Mouse (Mus musculus) liver, postnatal 0 days (tissue): Measurements from ENCODE around the gene Cntfr. TPM values are rescaled to one million over a fixed set of nuclear protein-coding genes. Genes with fewer than 3 reads are reported as not detected.
"Not testable (repeated sequence)": the region's sequence is repeated elsewhere in the genome, so short reads cannot be mapped to it uniquely, and the experiment has no call there.

ENCODE experiments used
- ATAC-seq: fragments of 200-750 bp; cut with Nextera tagmentation; 2 replicates; pipeline ENCODE4 v1.8.0; 2017; ENCODE audit warnings: mild to moderate bottlenecking, moderate library complexity
- DNase-seq: peaks from one replicate; pipeline ENCODE4 v3.0.0-alpha.2; 2016
- H3K27ac ChIP-seq: fragments of 300-500 bp; sonication (generic); 2 replicates; pipeline ENCODE4 v1.5.1; 2014; ENCODE audit warnings: antibody characterized with exemption, moderate library complexity, mild to moderate bottlenecking, low read depth
- H3K27me3 ChIP-seq: fragments of 300-500 bp; sonication (generic); 2 replicates; pipeline ENCODE4 v1.6.1; 2014; ENCODE audit warnings: low read length, control low read depth, mixed read lengths; ENCODE audit not compliant: insufficient read depth
- H3K36me3 ChIP-seq: fragments of 300-500 bp; sonication (generic); replicated peaks from 2 replicates; pipeline ENCODE4 v1.6.1; 2014; ENCODE audit warnings: mild to moderate bottlenecking, control low read depth, low read length, moderate library complexity, mixed read lengths; ENCODE audit not compliant: insufficient read depth
- H3K4me1 ChIP-seq: fragments of 300-500 bp; sonication (generic); 2 replicates; pipeline ENCODE4 v1.6.1; 2014; ENCODE audit warnings: antibody characterized with exemption, mild to moderate bottlenecking, control low read depth; ENCODE audit not compliant: insufficient read depth
- H3K4me2 ChIP-seq: fragments of 300-500 bp; sonication (generic); 2 replicates; pipeline ENCODE4 v1.6.1; 2014; ENCODE audit warnings: low read depth, mild to moderate bottlenecking, low read length, moderate library complexity, mixed read lengths
- H3K4me3 ChIP-seq: fragments of 300-500 bp; sonication (generic); 2 replicates; pipeline ENCODE4 v1.5.1; 2014; ENCODE audit warnings: low read depth, low read length
- H3K9ac ChIP-seq: fragments of 300-500 bp; sonication (generic); replicated peaks from 2 replicates; pipeline ENCODE4 v1.6.1; 2014; ENCODE audit warnings: mild to moderate bottlenecking, moderate library complexity
- H3K9me3 ChIP-seq: fragments of 300-500 bp; sonication (generic); 2 replicates; pipeline ENCODE4 v1.6.1; 2016; ENCODE audit warnings: mild to moderate bottlenecking, control low read depth, low read length, mixed read lengths
- CTCF ChIP-seq: sonication (generic); IDR thresholded peaks from 2 replicates; pipeline ENCODE4 v1.5.1; 2016; ENCODE audit warnings: antibody characterized with exemption, low read depth
- EP300 ChIP-seq: IDR thresholded peaks from 2 replicates; pipeline ENCODE4 v1.6.1; 2016; ENCODE audit warnings: antibody characterized with exemption, low read depth, mild to moderate bottlenecking
- WGBS: fragments of 180-500 bp; shearing (Covaris S2); extraction: QIAGEN DNeasy Blood & Tissue Kit; methylation state at CpG from one replicate; pipeline ENCODE4 v1.1.7; 2014; ENCODE audit not compliant: insufficient replicate concordance; 5-methylcytosine and 5-hydroxymethylcytosine counted together
- polyA plus RNA-seq: library from polyadenylated mRNA; unstranded; fragments of >200 nt; fragmentation: Nextera tagmentation; extraction: Ambion mirVana; gene quantifications from 2 replicates; pipeline ENCODE4 v1.2.1, GENCODE M21; 2015

Cntfr gene
- polyA plus RNA-seq, 1 experiment from 2014 or later = 0.29 TPM

GRCm38 (mm10) chr4:41684131-41684930, 12.6 kb downstream of the Cntfr start:
- H3K9ac ChIP-seq, H3K9me3 ChIP-seq, H3K4me1 ChIP-seq, H3K4me2 ChIP-seq, DNase-seq, H3K27ac ChIP-seq, H3K36me3 ChIP-seq, H3K4me3 ChIP-seq, ATAC-seq: not testable (repeated sequence)
- H3K27me3 ChIP-seq = peaks cover 17% of the 10 kb centered on the region; the same call in 1 of the 2 replicates
- WGBS = 13% methylated on average over 14 of the region's 27 CpGs

- not testable (repeated sequence) for H3K4me1 ChIP-seq, H3K27ac ChIP-seq, H3K9me3 ChIP-seq, H3K4me2 ChIP-seq, H3K9ac ChIP-seq, ATAC-seq, H3K4me3 ChIP-seq, DNase-seq, H3K36me3 ChIP-seq
- peaks cover 17% of the 10 kb centered on the region; the same call in 1 of the 2 replicates for H3K27me3 ChIP-seq
- WGBS = 0% methylated on average over 1 of the region's 27 CpGs
These were observed 13.6 kb downstream of the Cntfr start for GRCm38 (mm10) chr4:41683303-41683702.

GRCm38 (mm10) chr4:41682789-41683188, 14.1 kb downstream of the Cntfr start:
- Histone ChIP-seq H3K4me1 (no peaks in the 10 kb centered on the region), H3K27ac (no peak overlapping the region), H3K9me3 (no peaks in the 10 kb centered on the region), H3K9ac (no peak overlapping the region), H3K36me3 (no peaks in the 10 kb centered on the region), H3K4me3 (no peak overlapping the region), H3K4me2 (no peak overlapping the region), H3K27me3 (peaks cover 17% of the 10 kb centered on the region; the same call in 1 of the 2 replicates)
- ATAC-seq (no peak), DNase-seq (no peak)
- 25% methylated on average over 6 of the region's 6 CpGs for WGBS
- TF ChIP-seq CTCF = no peak
- TF ChIP-seq EP300 = no peak

GRCm38 (mm10) chr4:41681947-41682346, 14.9 kb downstream of the Cntfr start:
- whole genome bisulfite sequencing = 68% methylated on average over 10 of the region's 10 CpGs
- Histone ChIP-seq H3K9me3 (no peaks in the 10 kb centered on the region), H3K27ac (no peak overlapping the region), H3K4me2 (no peak overlapping the region), H3K4me1 (no peaks in the 10 kb centered on the region), H3K36me3 (no peaks in the 10 kb centered on the region), H3K4me3 (no peak overlapping the region), H3K9ac (no peak overlapping the region), H3K27me3 (peaks cover 17% of the 10 kb centered on the region; the same call in 1 of the 2 replicates)
- ATAC-seq (no peak), DNase-seq (no peak)
- TF ChIP-seq CTCF = no peak
- TF ChIP-seq EP300 = no peak

- TF ChIP-seq EP300 (no peak), CTCF (no peak)
- Histone ChIP-seq H3K36me3 (no peaks in the 10 kb centered on the region), H3K4me3 (no peak overlapping the region), H3K27me3 (peaks cover 20% of the 10 kb centered on the region; the same call in 1 of the 2 replicates), H3K27ac (no peak overlapping the region), H3K4me2 (no peak overlapping the region), H3K9me3 (no peaks in the 10 kb centered on the region), H3K4me1 (no peaks in the 10 kb centered on the region), H3K9ac (no peak overlapping the region)
- DNase-seq = no peak
- no peak for ATAC-seq
- 48% methylated on average over 4 of the region's 4 CpGs for WGBS
These were observed 15.7 kb downstream of the Cntfr start for GRCm38 (mm10) chr4:41681176-41681575.

GRCm38 (mm10) chr4:41679291-41679690, 17.6 kb downstream of the Cntfr start:
- no peak overlapping the region for H3K27ac ChIP-seq
- no peak for TF ChIP-seq CTCF
- no peak for ATAC-seq
- H3K27me3 ChIP-seq = peaks cover 23% of the 10 kb centered on the region; the same call in 1 of the 2 replicates
- WGBS = 33% methylated on average over 1 of the region's 2 CpGs
- DNase-seq = no peak
- no peak overlapping the region for H3K9ac ChIP-seq
- H3K4me1 ChIP-seq = no peaks in the 10 kb centered on the region
- no peak overlapping the region for H3K4me3 ChIP-seq
- no peak overlapping the region for H3K4me2 ChIP-seq
- no peaks in the 10 kb centered on the region for H3K9me3 ChIP-seq
- no peaks in the 10 kb centered on the region for H3K36me3 ChIP-seq

GRCm38 (mm10) chr4:41678863-41679262, 18.0 kb downstream of the Cntfr start:
- Histone ChIP-seq H3K9me3 (no peaks in the 10 kb centered on the region), H3K27me3 (peaks cover 23% of the 10 kb centered on the region; the same call in 1 of the 2 replicates), H3K27ac (no peak overlapping the region), H3K36me3 (no peaks in the 10 kb centered on the region), H3K4me1 (no peaks in the 10 kb centered on the region), H3K9ac (no peak overlapping the region), H3K4me3 (no peak overlapping the region), H3K4me2 (no peak overlapping the region)
- TF ChIP-seq CTCF = no peak
- no peak for TF ChIP-seq EP300
- WGBS = 72% methylated on average over 6 of the region's 6 CpGs
- ATAC-seq = no peak
- DNase-seq = no peak
